Mouse (Mus musculus) olfactory bulb, adult 2 months (tissue): ENCODE data around the gene Taar8b.

Experiments used
- CTCF ChIP-seq: fragments of 200-500 bp; IDR thresholded peaks from 2 replicates; pipeline ENCODE4 v1.5.1; 2012; ENCODE audit warnings: low read depth, mild to moderate bottlenecking, low read length, moderate library complexity; ENCODE audit not compliant: insufficient read depth
- POLR2A ChIP-seq: fragments of 200-500 bp; IDR thresholded peaks from 2 replicates; pipeline ENCODE4 v1.6.1; 2012; ENCODE audit warnings: mild to moderate bottlenecking, low read depth, low read length, moderate library complexity; ENCODE audit not compliant: insufficient read depth

DNA sequence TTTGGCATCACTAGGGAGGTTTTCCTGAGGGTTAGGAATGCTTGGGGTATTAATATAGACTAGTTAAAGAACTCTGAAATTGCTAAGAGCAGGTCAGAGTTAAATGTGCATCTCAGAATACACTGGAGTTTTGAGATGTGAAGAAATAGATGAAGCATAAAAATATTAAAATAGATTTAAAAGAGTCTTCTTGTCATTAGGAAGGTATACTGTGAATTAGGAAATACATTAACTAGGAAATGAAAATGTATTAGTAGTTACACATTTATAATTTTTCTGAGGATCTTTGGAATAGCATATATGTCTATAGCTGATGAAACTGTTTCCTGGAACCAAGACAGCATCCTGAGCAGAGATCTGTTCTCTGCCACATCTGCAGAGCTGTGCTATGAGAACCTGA is 42.9 kb downstream of the Taar8b start, which contains the start of gene Taar7f:
- TF ChIP-seq CTCF (no peak), POLR2A (no peak)
